Mouse (Mus musculus) olfactory bulb, adult 2 months (tissue): ENCODE data around the gene Rfc4. TPM values are rescaled to one million over a fixed set of nuclear protein-coding genes. Genes with fewer than 3 reads are reported as not detected.

Source experiments
- H3K27ac ChIP-seq: fragments of 200-500 bp; 2 replicates; pipeline ENCODE4 v1.5.1; 2012; ENCODE audit warnings: low read depth, low read length; ENCODE audit not compliant: insufficient read depth
- H3K4me1 ChIP-seq: fragments of 200-500 bp; 2 replicates; pipeline ENCODE4 v1.6.1; 2012; ENCODE audit warnings: low read length; ENCODE audit not compliant: control insufficient read depth, insufficient read depth
- H3K4me3 ChIP-seq: fragments of 200-500 bp; 2 replicates; pipeline ENCODE4 v1.5.1; 2012; ENCODE audit warnings: mild to moderate bottlenecking, low read depth, low read length, moderate library complexity; ENCODE audit not compliant: insufficient read depth
- CTCF ChIP-seq: fragments of 200-500 bp; IDR thresholded peaks from 2 replicates; pipeline ENCODE4 v1.5.1; 2012; ENCODE audit warnings: low read depth, mild to moderate bottlenecking, low read length, moderate library complexity; ENCODE audit not compliant: insufficient read depth
- POLR2A ChIP-seq: fragments of 200-500 bp; IDR thresholded peaks from 2 replicates; pipeline ENCODE4 v1.6.1; 2012; ENCODE audit warnings: mild to moderate bottlenecking, low read depth, low read length, moderate library complexity; ENCODE audit not compliant: insufficient read depth
- WGBS: fragments of 180-500 bp; shearing (Covaris S2); methylation state at CpG from one replicate; pipeline ENCODE4 v1.1.7; 2018; 5-methylcytosine and 5-hydroxymethylcytosine counted together
- polyA plus RNA-seq: library from polyadenylated mRNA; stranded (reverse); fragments of >200 nt; gene quantifications from 2 replicates; pipeline ENCODE4 v1.2.4, GENCODE M21; 2012; ENCODE audit warnings: low replicate concordance; ENCODE audit not compliant: missing spikeins, insufficient read depth, insufficient read length

The Rfc4 gene
- polyA plus RNA-seq, 1 experiment, result not detected

DNA sequence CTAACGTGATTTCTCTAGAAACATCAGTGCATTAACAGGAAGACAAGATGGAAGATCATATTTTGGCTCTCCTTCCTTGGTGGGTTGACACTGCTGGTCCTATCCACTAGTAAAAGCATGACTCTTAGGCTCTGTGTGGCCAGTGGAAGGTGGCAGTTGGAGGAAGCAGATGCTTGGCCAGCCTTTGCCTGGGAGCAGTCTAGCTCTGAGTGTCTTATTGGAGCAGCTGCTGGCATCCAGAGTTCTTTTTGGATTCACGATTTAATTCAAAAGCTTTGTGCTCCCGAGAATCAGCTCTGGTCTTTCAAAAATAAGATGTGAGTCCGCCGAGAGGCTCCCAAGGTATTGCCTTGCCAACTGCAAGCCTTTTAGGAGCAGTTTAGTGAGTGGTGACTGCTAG, 17.7 kb upstream of the Rfc4 start:
- H3K4me1 ChIP-seq, result no peaks in the 10 kb centered on the region
- H3K27ac ChIP-seq, result no peak overlapping the region
- no peak overlapping the region for H3K4me3 ChIP-seq
- TF ChIP-seq CTCF, result no peak
- TF ChIP-seq POLR2A, result no peak
- 49% methylated on average over 5 of the region's 5 CpGs for WGBS

DNA sequence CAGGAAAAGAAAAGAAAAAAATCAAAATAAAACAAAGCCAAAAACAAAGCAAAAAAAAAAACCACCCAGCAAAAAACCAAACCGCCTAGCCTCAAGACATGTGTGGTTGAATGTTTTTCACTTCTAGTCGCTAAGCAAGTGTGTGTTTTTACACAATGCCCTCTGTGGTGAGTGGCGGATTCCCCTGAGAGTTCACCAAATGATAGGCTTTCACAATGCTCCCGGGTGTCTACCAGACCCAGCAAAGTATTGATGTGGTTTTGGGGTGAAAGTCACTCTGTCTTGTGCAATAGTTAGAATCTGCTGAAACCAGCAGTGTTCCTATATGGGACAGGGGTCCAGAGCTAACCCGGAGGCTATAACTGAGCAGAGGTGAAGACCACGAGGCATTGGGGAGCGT, 16.8 kb upstream of the Rfc4 start:
- no peak for TF ChIP-seq CTCF
- no peak for TF ChIP-seq POLR2A
- H3K4me1 ChIP-seq, result no peaks in the 10 kb centered on the region
- 88% methylated on average over 7 of the region's 7 CpGs for WGBS
- H3K27ac ChIP-seq, result no peak overlapping the region
- no peak overlapping the region for H3K4me3 ChIP-seq

DNA sequence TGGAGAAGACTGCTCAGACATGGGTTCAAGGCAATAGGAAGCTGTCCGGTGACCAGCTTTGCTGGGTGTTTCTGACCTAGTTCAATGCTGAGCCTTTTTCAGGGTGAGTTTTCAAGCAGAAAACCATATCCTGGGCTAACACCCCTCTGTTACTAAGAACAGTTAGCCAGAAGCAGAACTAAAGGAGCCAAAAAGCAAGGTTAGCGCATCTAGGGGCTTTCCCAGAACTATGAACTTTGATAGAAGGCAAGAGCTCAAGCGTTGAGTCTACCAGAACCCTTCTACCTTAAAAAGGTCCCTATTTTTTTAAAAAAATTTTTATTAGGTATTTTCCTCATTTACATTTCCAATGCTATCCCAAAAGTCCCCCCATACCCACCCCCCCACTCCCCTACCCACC, 13.4 kb upstream of the Rfc4 start:
- WGBS, result 98% methylated on average over 3 of the region's 3 CpGs
- TF ChIP-seq POLR2A (no peak), CTCF (no peak)
- Histone ChIP-seq H3K27ac (no peak overlapping the region), H3K4me3 (no peak overlapping the region), H3K4me1 (no peaks in the 10 kb centered on the region)

DNA sequence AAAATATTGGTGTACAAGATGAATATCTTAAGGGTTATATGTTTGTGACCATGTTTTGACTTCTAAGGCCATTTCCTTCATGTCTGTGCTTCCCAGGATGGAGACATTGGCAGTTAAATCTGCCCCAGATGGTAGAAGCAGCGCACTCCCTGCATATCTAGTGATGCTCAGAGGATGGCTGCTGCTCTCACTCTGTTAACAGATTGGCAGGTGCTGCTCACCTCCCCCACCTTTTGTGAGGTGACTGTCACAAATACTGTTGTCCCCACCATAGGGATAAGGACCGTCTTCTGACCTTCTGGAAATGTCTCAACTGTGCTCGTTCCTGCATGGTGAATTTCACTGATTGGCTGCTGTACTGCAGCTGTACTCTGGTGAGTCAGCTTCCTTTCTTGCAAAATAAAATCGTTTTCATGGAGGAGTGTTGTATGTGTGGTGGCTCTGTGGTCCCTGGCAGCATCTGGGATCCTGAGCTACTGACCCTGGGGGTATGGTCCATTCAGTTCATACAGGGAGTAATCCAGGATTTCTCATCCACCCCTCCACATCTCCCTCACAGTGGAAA, 9.0 kb upstream of the Rfc4 start:
- H3K4me3 ChIP-seq, result no peak overlapping the region
- H3K27ac ChIP-seq, result no peak overlapping the region
- WGBS, result 62% methylated on average over 4 of the region's 4 CpGs
- no peaks in the 10 kb centered on the region for H3K4me1 ChIP-seq
- TF ChIP-seq POLR2A (no peak), CTCF (no peak)

DNA sequence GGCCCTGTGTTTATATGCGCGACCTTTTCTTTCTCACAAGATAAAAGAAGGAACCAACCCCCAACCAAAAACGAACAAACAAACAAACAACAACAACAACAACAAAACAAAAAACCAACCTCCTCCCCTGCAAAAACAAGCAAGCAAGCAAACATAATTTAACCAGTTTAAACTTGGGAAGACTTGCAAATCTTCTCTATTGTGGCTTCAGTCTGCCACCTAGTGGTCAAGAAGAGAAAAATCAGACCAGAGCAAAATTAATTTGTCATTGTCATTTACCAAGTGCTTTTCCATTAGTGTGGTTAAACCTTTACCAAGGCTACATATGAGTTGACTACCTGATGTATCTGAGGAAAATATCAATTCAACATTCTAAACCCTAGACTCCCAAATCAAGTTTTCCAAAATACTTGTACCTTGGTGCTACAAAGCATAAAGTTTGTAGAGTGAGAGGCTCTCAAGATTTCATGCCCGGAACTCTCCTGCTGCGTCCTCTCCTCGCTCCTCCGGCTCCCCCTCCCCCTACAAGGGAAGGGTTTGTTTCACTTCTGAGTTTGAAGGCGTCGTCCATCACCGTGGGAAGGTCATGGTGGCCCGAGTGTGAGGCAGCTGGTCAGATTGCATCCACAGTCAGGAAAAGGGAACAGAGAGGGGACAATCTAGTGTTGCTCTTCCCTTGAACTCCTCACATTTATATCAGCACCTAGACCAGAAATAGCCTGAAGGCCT, 8.0 kb upstream of the Rfc4 start:
- H3K27ac ChIP-seq, result no peak overlapping the region
- H3K4me3 ChIP-seq, result no peak overlapping the region
- no peaks in the 10 kb centered on the region for H3K4me1 ChIP-seq
- no peak for TF ChIP-seq POLR2A
- no peak for TF ChIP-seq CTCF
- WGBS, result 17% methylated on average over 11 of the region's 11 CpGs

DNA sequence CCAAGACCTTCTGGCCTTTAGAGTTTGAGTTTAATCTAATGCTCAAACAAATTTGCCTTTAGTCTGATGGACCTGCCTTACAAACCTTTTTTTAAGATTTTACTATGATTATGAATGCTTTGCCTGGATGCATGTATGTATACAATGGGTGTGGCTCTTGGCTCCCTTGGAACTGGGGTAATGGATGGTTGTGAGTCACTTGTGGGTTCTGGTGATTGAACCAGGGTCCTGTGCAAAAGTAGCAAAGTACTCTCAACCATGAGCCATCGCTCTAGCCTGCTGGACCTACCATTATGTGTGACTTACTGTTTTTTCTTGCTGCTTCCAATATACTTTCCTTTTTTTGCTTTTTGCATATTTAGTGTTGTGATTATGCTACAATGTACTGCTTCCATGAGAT, 4.8 kb upstream of the Rfc4 start:
- WGBS, result 100% methylated on average over 1 of the region's 1 CpGs
- Histone ChIP-seq H3K4me1 (peaks cover 2% of the 10 kb centered on the region; the same call in 1 of the 2 replicates), H3K27ac (no peak overlapping the region), H3K4me3 (no peak overlapping the region)
- TF ChIP-seq CTCF (no peak), POLR2A (no peak)

DNA sequence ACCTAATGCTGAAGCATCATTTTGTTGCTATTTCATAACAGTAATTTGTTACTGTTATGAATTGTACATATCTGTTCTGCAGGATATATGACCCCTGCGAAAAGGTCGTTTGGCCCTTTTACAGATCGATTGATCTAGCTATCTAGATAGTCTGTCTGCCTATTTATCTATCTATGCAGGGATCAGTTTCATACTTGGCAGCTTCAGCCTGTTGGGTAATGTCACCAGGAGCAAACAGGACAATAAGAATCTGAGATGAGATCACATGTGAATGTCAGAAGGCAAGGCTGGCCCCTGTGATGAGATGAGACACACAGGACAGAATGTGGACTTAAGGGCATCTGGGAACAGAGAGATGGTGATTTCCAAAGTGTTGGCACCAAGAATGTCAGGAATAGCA, 2.8 kb upstream of the Rfc4 start:
- H3K27ac ChIP-seq, result no peak overlapping the region

DNA sequence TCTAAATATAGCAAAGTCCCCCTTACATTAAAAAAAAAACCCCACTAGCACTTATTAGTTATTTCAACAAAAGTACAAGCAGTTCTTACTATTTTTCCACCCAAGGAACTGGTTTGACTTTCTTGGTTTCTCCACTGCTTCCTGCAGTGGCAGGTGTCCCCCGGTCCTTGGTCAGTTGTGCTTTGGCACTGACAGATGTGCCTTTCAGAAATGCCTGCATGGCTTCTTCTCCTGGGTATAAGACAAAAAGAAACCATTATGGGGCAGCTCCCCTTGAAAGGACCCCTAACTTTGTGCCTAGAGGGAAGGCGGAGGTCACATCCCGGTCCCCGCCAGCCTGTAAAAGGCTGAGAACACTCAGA, 245 bp downstream of the Rfc4 start:
- 0% methylated on average over 4 of the region's 4 CpGs for WGBS
- no peak for TF ChIP-seq CTCF
- no peak for TF ChIP-seq POLR2A
- H3K4me1 ChIP-seq, result peaks cover 2% of the 10 kb centered on the region; the same call in 1 of the 2 replicates
- no peak overlapping the region for H3K27ac ChIP-seq
- H3K4me3 ChIP-seq, result peak overlapping the region; percentile 77

More for the DNA sequence above, 2.8 kb upstream of the Rfc4 start:
- 91% methylated on average over 3 of the region's 3 CpGs for WGBS
- Histone ChIP-seq H3K4me3 (no peak overlapping the region), H3K4me1 (peaks cover 2% of the 10 kb centered on the region; the same call in 1 of the 2 replicates)
- TF ChIP-seq POLR2A (no peak), CTCF (no peak)

DNA sequence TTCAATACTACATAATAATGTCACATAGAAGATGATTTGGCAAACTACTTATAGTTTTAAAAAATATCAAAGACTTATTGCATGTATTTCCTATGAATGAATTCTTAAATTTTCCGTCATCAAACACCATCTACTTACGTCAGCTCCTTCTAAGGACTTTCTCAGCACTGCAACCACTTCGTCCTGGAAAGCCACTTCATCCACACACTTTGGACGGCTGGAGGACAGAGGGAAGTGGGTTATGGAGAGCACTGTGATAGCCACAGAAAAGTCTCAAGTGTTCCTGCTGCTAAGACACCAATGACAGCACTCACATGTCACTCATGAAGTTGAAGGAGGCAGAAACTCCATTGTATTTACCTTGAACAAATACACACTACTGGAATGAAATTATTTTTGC, 3.1 kb downstream of the Rfc4 start:
- peaks cover 2% of the 10 kb centered on the region; the same call in 1 of the 2 replicates for H3K4me1 ChIP-seq
- no peak overlapping the region for H3K4me3 ChIP-seq
- no peak overlapping the region for H3K27ac ChIP-seq
- 93% methylated on average over 4 of the region's 4 CpGs for WGBS
- TF ChIP-seq POLR2A (no peak), CTCF (no peak)

DNA sequence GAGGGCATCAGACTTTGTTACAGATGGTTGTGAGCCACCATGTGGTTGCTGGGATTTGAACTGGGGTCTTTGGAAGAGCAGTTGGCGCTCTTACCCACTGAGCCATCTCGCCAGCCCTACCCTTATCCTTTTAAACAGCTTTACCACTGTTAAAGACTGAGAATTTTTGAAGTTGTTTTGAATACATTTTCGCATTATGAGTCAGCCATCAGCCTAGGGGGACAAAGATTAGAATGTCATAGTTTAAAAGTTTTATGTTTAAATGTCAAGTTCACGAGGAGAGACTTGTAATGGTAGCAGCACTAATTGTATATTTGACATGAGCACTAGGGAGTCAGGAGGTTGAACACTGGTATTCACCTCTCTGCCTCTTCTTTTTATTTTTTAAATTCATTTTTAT, 4.4 kb downstream of the Rfc4 start:
- H3K27ac ChIP-seq, result no peak overlapping the region
- TF ChIP-seq POLR2A (no peak), CTCF (no peak)
- 90% methylated on average over 4 of the region's 4 CpGs for WGBS
- H3K4me1 ChIP-seq, result no peaks in the 10 kb centered on the region; the same call in 1 of the 2 replicates
- H3K4me3 ChIP-seq, result no peak overlapping the region
